In genomic region chr1:87896921-87897320, GRCm38 (mm10) we compare ENCODE assay signal across 22 mouse cellular contexts. TPM values are rescaled to one million over a fixed set of nuclear protein-coding genes. Genes with fewer than 3 reads are reported as not detected.
DNase-seq lines count a peak whose midpoint lies in the region; ATAC-seq and TF ChIP-seq lines count a peak whose summit lies in the region.
"Had no signal": no experiment of that assay in that cellular context is flagged by ENCODE, and none has a peak within 500 bp of the region (broad histone marks: within the 10 kb centered on the region; RNA-seq: fewer than 3 reads in every experiment).

No protein-coding gene starts in this region.

- no peak overlapping the region for H3K9ac ChIP-seq in liver, postnatal 0 days (replicated peaks)
- no peak overlapping the region for H3K9ac ChIP-seq in liver, embryonic 11.5 days (ENCODE audit: low read depth, low read length)
- H3K9ac ChIP-seq: embryonic facial prominence, embryonic 12.5 days; forebrain, embryonic 15.5 days; heart, embryonic 15.5 days had no signal

- no peak overlapping the region for H3K4me2 ChIP-seq in liver, postnatal 0 days (ENCODE audit: low read depth, low read length)
- H3K4me2 ChIP-seq in liver, embryonic 11.5 days, result no peak overlapping the region
- H3K4me2 ChIP-seq: embryonic facial prominence, embryonic 12.5 days; forebrain, embryonic 15.5 days; heart, embryonic 11.5 days; heart, embryonic 15.5 days had no signal

- peak overlapping the region; percentile 58 for H3K27ac ChIP-seq in liver, postnatal 0 days (ENCODE audit: low read depth)
- no peak overlapping the region for H3K27ac ChIP-seq in liver, embryonic 11.5 days (ENCODE audit: low read depth, low read length)
- H3K27ac ChIP-seq: embryonic facial prominence, embryonic 12.5 days; forebrain, embryonic 15.5 days; heart, embryonic 15.5 days had no signal

- H3K4me1 ChIP-seq in liver, postnatal 0 days (ENCODE audit: insufficient read depth), result peaks cover 45% of the 10 kb centered on the region
- H3K4me1 ChIP-seq in liver, embryonic 11.5 days (replicated peaks; ENCODE audit: control insufficient read depth, insufficient read depth, low read length), result peaks cover 14% of the 10 kb centered on the region
- H3K4me1 ChIP-seq: embryonic facial prominence, embryonic 12.5 days; forebrain, embryonic 15.5 days had no signal

- TF ChIP-seq EP300 in liver, postnatal 0 days (IDR thresholded peaks at IDR 0.05; ENCODE audit: low read depth), result no peak

- peak; percentile 31; the same call in 1 of the 2 replicates for ATAC-seq in liver, postnatal 0 days
- ATAC-seq in liver, embryonic 11.5 days (replicated peaks; ENCODE audit: low FRiP score), result no peak
- ATAC-seq: CD4-positive, CD25-positive, alpha-beta regulatory T cell, adult 4 months; forebrain, embryonic 15.5 days had no signal

- peak; percentile 58 for DNase-seq in heart, adult 11 months
- DNase-seq in heart, adult 9 months (ENCODE audit: low spot score in 2 of 2), result no peak
- DNase-seq in kidney, adult 9 months, result peak; percentile 74
- DNase-seq in kidney, adult 18-20 months, result no peak
- no peak for DNase-seq in liver, postnatal 0 days
- no peak for DNase-seq in liver, embryonic 11.5 days (ENCODE audit: low spot score)
- DNase-seq in cerebellum, postnatal 4 days (ENCODE audit: low spot score in 2 of 2), result no peak
- DNase-seq: adrenal gland, adult 8-10 months; adrenal gland, postnatal 36 days; B cell, adult 2 months; cerebellum, adult 11 months; cerebellum, adult 8-10 months; cerebellum, postnatal 14 days; gastrocnemius, postnatal 36 days; heart, adult 18-20 months; heart, postnatal 14 days had no signal

- no peak for TF ChIP-seq CTCF in liver, postnatal 0 days (IDR thresholded peaks at IDR 0.05; ENCODE audit: low read depth)

- WGBS in liver, postnatal 0 days (ENCODE audit: insufficient replicate concordance), result 77% methylated on average over 2 of the region's 2 CpGs
- WGBS in liver, embryonic 11.5 days, result 88% methylated on average over 2 of the region's 2 CpGs

- no peaks in the 10 kb centered on the region for H3K9me3 ChIP-seq in liver, postnatal 0 days (ENCODE audit: low read length)
- no peaks in the 10 kb centered on the region for H3K9me3 ChIP-seq in liver, embryonic 11.5 days (ENCODE audit: control insufficient read depth, low read length)
- H3K9me3 ChIP-seq: embryonic facial prominence, embryonic 12.5 days; forebrain, embryonic 15.5 days; G1E; heart, embryonic 15.5 days had no signal

- no peak overlapping the region for H3K4me3 ChIP-seq in liver, postnatal 0 days (ENCODE audit: low read depth, low read length)
- H3K4me3 ChIP-seq in liver, embryonic 11.5 days (ENCODE audit: low read depth, low read length), result no peak overlapping the region
- H3K4me3 ChIP-seq: embryonic facial prominence, embryonic 12.5 days; forebrain, embryonic 15.5 days; heart, embryonic 15.5 days had no signal

- H3K36me3 ChIP-seq in liver, postnatal 0 days (replicated peaks; ENCODE audit: insufficient read depth, low read length), result no peaks in the 10 kb centered on the region
- no peaks in the 10 kb centered on the region for H3K36me3 ChIP-seq in liver, embryonic 11.5 days (ENCODE audit: control insufficient read depth, insufficient read depth, low read length)
- H3K36me3 ChIP-seq: embryonic facial prominence, embryonic 12.5 days; forebrain, embryonic 15.5 days; heart, embryonic 15.5 days had no signal

- H3K27me3 ChIP-seq in liver, postnatal 0 days (ENCODE audit: insufficient read depth, low read length), result no peaks in the 10 kb centered on the region
- no peaks in the 10 kb centered on the region for H3K27me3 ChIP-seq in liver, embryonic 11.5 days (replicated peaks; ENCODE audit: control insufficient read depth, insufficient read depth, low read length)
- H3K27me3 ChIP-seq: embryonic facial prominence, embryonic 12.5 days; forebrain, embryonic 15.5 days; heart, embryonic 15.5 days had no signal

RNA-seq across cellular contexts. Expression of gene Dgkd, which starts 43.8 kb away (rescaled TPM):
- 8.3 and 9.1 TPM in 2 replicates for polyA plus RNA-seq in liver, postnatal 0 days (2015; fragmentation: Nextera tagmentation; extraction: Ambion mirVana)
- polyA plus RNA-seq in liver, embryonic 11.5 days (2014; fragmentation: Nextera tagmentation; extraction: Ambion mirVana), result 33.5 and 33.7 TPM in 2 replicates

Comparison
In these comparisons a context has a peak if more than half of its experiments do, and no peak if none do; other contexts are left out.
1. DNase-seq: peak in heart, adult 11 months (single experiment) and kidney, adult 9 months (single experiment); none in heart, adult 9 months (0 of 2), kidney, adult 18-20 months (single experiment), liver, postnatal 0 days (single experiment), liver, embryonic 11.5 days (single experiment) and cerebellum, postnatal 4 days (0 of 2).